Mouse (Mus musculus) MEL (cell line): ENCODE results near the gene Cpsf4. TPM values are rescaled to one million over a fixed set of nuclear protein-coding genes. Genes with fewer than 3 reads are reported as not detected.

Experiments used
- DNase-seq: peaks from one replicate; pipeline ENCODE4 v3.0.0; 2011; ENCODE audit warnings: low read depth, low spot score
- H3K27ac ChIP-seq: 2 replicates; pipeline ENCODE4 v1.5.1; 2012; ENCODE audit warnings: low read depth, mild to moderate bottlenecking, control low read depth, low read length, moderate library complexity; ENCODE audit not compliant: control insufficient read depth
- H3K27me3 ChIP-seq, 2 experiments: fragments of 150-350 bp in 1 of 2; sonication (generic) in 1 of 2; 2 replicates each; pipeline ENCODE4 v1.6.1; 2012; ENCODE audit warnings: low read length in 2 of 2, mild to moderate bottlenecking in 2 of 2, improper control_type of control experiment in 1 of 2, moderate library complexity in 1 of 2; ENCODE audit not compliant: insufficient read depth in 2 of 2, control insufficient read depth in 1 of 2
- H3K36me3 ChIP-seq, 2 experiments: 2 replicates each; pipeline ENCODE4 v1.6.1; 2012 to 2014; ENCODE audit warnings: low read length in 2 of 2, improper control_type of control experiment in 1 of 2, inconsistent platforms in 1 of 2, mild to moderate bottlenecking in 1 of 2; ENCODE audit not compliant: insufficient read depth in 2 of 2, control insufficient read depth in 1 of 2
- H3K4me1 ChIP-seq, 2 experiments: fragments of 150-350 bp in 1 of 2; sonication (generic) in 1 of 2; 2 replicates each; pipeline ENCODE4 v1.6.1; 2012; ENCODE audit warnings: low read length in 2 of 2, improper control_type of control experiment in 1 of 2, mild to moderate bottlenecking in 1 of 2; ENCODE audit not compliant: insufficient read depth in 2 of 2, control insufficient read depth in 1 of 2
- H3K4me3 ChIP-seq, 2 experiments: fragments of 150-350 bp in 1 of 2; sonication (generic) in 1 of 2; 2 replicates each; pipeline ENCODE4 v1.5.1; 2012; ENCODE audit warnings: low read depth in 2 of 2, low read length in 2 of 2, mild to moderate bottlenecking in 2 of 2, moderate library complexity in 2 of 2, control low read depth in 1 of 2, improper control_type of control experiment in 1 of 2; ENCODE audit not compliant: control insufficient read depth in 1 of 2, insufficient read depth in 1 of 2
- H3K79me2 ChIP-seq: 2 replicates; pipeline ENCODE4 v1.6.1; 2012; ENCODE audit warnings: mild to moderate bottlenecking, low read length, moderate library complexity; ENCODE audit not compliant: control insufficient read depth, poor library complexity, insufficient read depth
- H3K9ac ChIP-seq: 2 replicates; pipeline ENCODE4 v1.6.1; 2012; ENCODE audit warnings: low read depth, mild to moderate bottlenecking, control low read depth, low read length, moderate library complexity; ENCODE audit not compliant: control insufficient read depth, poor library complexity, severe bottlenecking
- H3K9me3 ChIP-seq: fragments of 150-350 bp; sonication (generic); replicated peaks from 2 replicates; pipeline ENCODE4 v1.6.1; 2012; ENCODE audit warnings: mild to moderate bottlenecking, low read length, improper control_type of control experiment, moderate library complexity; ENCODE audit not compliant: insufficient read depth
- CHD1 ChIP-seq: IDR thresholded peaks from 2 replicates; pipeline ENCODE4 v1.6.1; 2012; ENCODE audit warnings: low read depth, mild to moderate bottlenecking, inconsistent platforms, low read length, improper control_type of control experiment
- CHD2 ChIP-seq: IDR thresholded peaks from 2 replicates; pipeline ENCODE4 v1.6.1; 2011; ENCODE audit warnings: low read length, improper control_type of control experiment
- CTCF ChIP-seq, 3 experiments: IDR thresholded peaks in 2 of 3; conservative IDR thresholded peaks in 1 of 3; 2 replicates each; pipeline ENCODE4 v1.5.1; 2011 to 2012; ENCODE audit warnings: low read length in 3 of 3, low read depth in 2 of 3, mild to moderate bottlenecking in 2 of 3, improper control_type of control experiment in 1 of 3, inconsistent platforms in 1 of 3, mixed read lengths in 1 of 3, moderate library complexity in 1 of 3; ENCODE audit not compliant: control insufficient read depth in 1 of 3, insufficient read depth in 1 of 3, poor library complexity in 1 of 3, severe bottlenecking in 1 of 3
- E2F4 ChIP-seq: IDR thresholded peaks from 2 replicates; pipeline ENCODE4 v1.6.1; 2011; ENCODE audit warnings: low read depth, low read length, improper control_type of control experiment, borderline replicate concordance
- ELF1 ChIP-seq: IDR thresholded peaks from 2 replicates; pipeline ENCODE4 v1.6.1; 2014; ENCODE audit warnings: low read depth, mild to moderate bottlenecking, inconsistent platforms, low read length, improper control_type of control experiment, moderate library complexity
- EP300 ChIP-seq, 2 experiments: IDR thresholded peaks; 2 replicates each; pipeline ENCODE4 v1.6.1; 2011; ENCODE audit warnings: improper control_type of control experiment in 2 of 2, low read length in 2 of 2, low read depth in 1 of 2, mild to moderate bottlenecking in 1 of 2
- GABPA ChIP-seq: IDR thresholded peaks from 2 replicates; pipeline ENCODE4 v1.6.1; 2012; ENCODE audit warnings: low read depth, mild to moderate bottlenecking, inconsistent platforms, low read length, improper control_type of control experiment, moderate library complexity
- GATA1 ChIP-seq: IDR thresholded peaks from 2 replicates; pipeline ENCODE4 v1.6.1; 2011; ENCODE audit warnings: low read depth, low read length, improper control_type of control experiment
- HCFC1 ChIP-seq: IDR thresholded peaks from 2 replicates; pipeline ENCODE4 v1.6.1; 2012; ENCODE audit warnings: low read depth, mild to moderate bottlenecking, inconsistent platforms, low read length, improper control_type of control experiment, moderate library complexity
- JUND ChIP-seq: IDR thresholded peaks from 2 replicates; pipeline ENCODE4 v1.6.1; 2011; ENCODE audit warnings: low read depth, mild to moderate bottlenecking, improper control_type of control experiment, low read length
- KAT2A ChIP-seq: conservative IDR thresholded peaks from 2 replicates; pipeline ENCODE4 v1.6.1; 2012; ENCODE audit warnings: low read depth, low read length, improper control_type of control experiment, inconsistent platforms
- MAZ ChIP-seq: IDR thresholded peaks from 2 replicates; pipeline ENCODE4 v1.6.1; 2012; ENCODE audit warnings: low read depth, mild to moderate bottlenecking, inconsistent platforms, low read length, improper control_type of control experiment
- MEF2A ChIP-seq: IDR thresholded peaks from 2 replicates; pipeline ENCODE4 v1.6.1; 2014; ENCODE audit warnings: low read depth, mild to moderate bottlenecking, inconsistent platforms, low read length, improper control_type of control experiment; ENCODE audit not compliant: poor library complexity, insufficient replicate concordance, severe bottlenecking; ENCODE audit errors: extremely low read depth
- MXI1 ChIP-seq: IDR thresholded peaks from 2 replicates; pipeline ENCODE4 v1.6.1; 2011; ENCODE audit warnings: mild to moderate bottlenecking, low read depth, low read length, improper control_type of control experiment
- MYB ChIP-seq: IDR thresholded peaks from 2 replicates; pipeline ENCODE4 v1.6.1; 2011; ENCODE audit warnings: mild to moderate bottlenecking, low read depth, low read length, improper control_type of control experiment
- MYC ChIP-seq: IDR thresholded peaks from 2 replicates; pipeline ENCODE4 v1.6.1; 2011; ENCODE audit warnings: low read depth, mild to moderate bottlenecking, low read length, improper control_type of control experiment, moderate library complexity
- NELFE ChIP-seq: IDR thresholded peaks from 2 replicates; pipeline ENCODE4 v1.6.1; 2011; ENCODE audit warnings: low read depth, low read length, improper control_type of control experiment
- POLR2AphosphoS2 ChIP-seq: IDR thresholded peaks from 2 replicates; pipeline ENCODE4 v1.6.1; 2011; ENCODE audit warnings: low read length, improper control_type of control experiment
- RAD21 ChIP-seq: IDR thresholded peaks from 2 replicates; pipeline ENCODE4 v1.6.1; 2011; ENCODE audit warnings: mild to moderate bottlenecking, low read depth, low read length, improper control_type of control experiment
- RCOR1 ChIP-seq: IDR thresholded peaks from 2 replicates; pipeline ENCODE4 v1.6.1; 2012; ENCODE audit warnings: low read depth, mild to moderate bottlenecking, inconsistent platforms, low read length, improper control_type of control experiment
- SIN3A ChIP-seq: IDR thresholded peaks from 2 replicates; pipeline ENCODE4 v1.6.1; 2012; ENCODE audit warnings: low read length, improper control_type of control experiment, inconsistent platforms
- SMC3 ChIP-seq: IDR thresholded peaks from 2 replicates; pipeline ENCODE4 v1.6.1; 2011; ENCODE audit warnings: low read depth, low read length, improper control_type of control experiment
- TAL1 ChIP-seq: IDR thresholded peaks from 2 replicates; pipeline ENCODE4 v1.6.1; 2012; ENCODE audit warnings: mild to moderate bottlenecking, inconsistent platforms, low read length, moderate library complexity, mixed read lengths
- ZC3H11A ChIP-seq: IDR thresholded peaks from 2 replicates; pipeline ENCODE4 v1.6.1; 2012; ENCODE audit warnings: low read depth, mild to moderate bottlenecking, inconsistent platforms, low read length, improper control_type of control experiment
- ZKSCAN1 ChIP-seq: IDR thresholded peaks from 2 replicates; pipeline ENCODE4 v1.6.1; 2012; ENCODE audit warnings: low read depth, mild to moderate bottlenecking, inconsistent platforms, low read length, improper control_type of control experiment, moderate library complexity
- ZMIZ1 ChIP-seq: IDR thresholded peaks from 2 replicates; pipeline ENCODE4 v1.6.1; 2012; ENCODE audit warnings: low read depth, mild to moderate bottlenecking, inconsistent platforms, low read length, improper control_type of control experiment, moderate library complexity
- ZNF384 ChIP-seq: IDR thresholded peaks from 2 replicates; pipeline ENCODE4 v1.6.1; 2012; ENCODE audit warnings: low read depth, mild to moderate bottlenecking, inconsistent platforms, low read length, improper control_type of control experiment
- polyA plus RNA-seq, 2 experiments: library from polyadenylated mRNA; stranded (reverse) in 1 of 2; unstranded in 1 of 2; fragments of >175 nt in 1 of 2; fragments of >200 nt in 1 of 2; gene quantifications; 2 replicates each; pipeline versions ENCODE4 v1.2.1 to v1.2.4; 2012; ENCODE audit warnings: low replicate concordance in 2 of 2, low read depth in 1 of 2; ENCODE audit not compliant: insufficient read length in 2 of 2, insufficient read depth in 1 of 2, missing spikeins in 1 of 2
- total RNA-seq: library from RNA; depleted of rRNA; stranded (reverse); fragments of 300-350 nt; gene quantifications from 2 replicates; pipeline ENCODE4 v1.2.3, GENCODE M21; 2012

The Cpsf4 gene
- total and polyA plus RNA-seq, 3 experiments = 75.3 to 88.2 TPM; not detected in 1

- TF ChIP-seq GATA1 (no peak), ZMIZ1 (no peak), MYC (peak; percentile 73; the same call in 1 of the 2 replicates), MYB (no peak), CTCF (IDR thresholded peaks at IDR 0.05 in 2 of 3, conservative IDR thresholded peaks at IDR 0.05 in 1 of 3; ENCODE audit: control insufficient read depth in 1 of 3, insufficient read depth in 1 of 3, low read depth in 2 of 3, low read length in 3 of 3, poor library complexity in 1 of 3, severe bottlenecking in 1 of 3) (peak in 2 of 3 experiments; percentile 2 to 17; a peak in 1 of 6 replicates), RAD21 (no peak; the same call in 1 of the 2 replicates)
- Histone ChIP-seq H3K4me3 (no peak overlapping the region), H3K9me3 (no peaks in the 10 kb centered on the region), H3K79me2 (no peaks in the 10 kb centered on the region), H3K9ac (no peak overlapping the region), H3K27ac (no peak overlapping the region), H3K4me1 (no peaks in the 10 kb centered on the region), H3K27me3 (no peaks in the 10 kb centered on the region), H3K36me3 (peaks cover 0 to 6% of the 10 kb centered on the region in 2 experiments)
- DNase-seq = peak; percentile 44
Measured at GRCm38 (mm10) chr5:145213505-145213904, 46.5 kb downstream of the Cpsf4 start.

DNA sequence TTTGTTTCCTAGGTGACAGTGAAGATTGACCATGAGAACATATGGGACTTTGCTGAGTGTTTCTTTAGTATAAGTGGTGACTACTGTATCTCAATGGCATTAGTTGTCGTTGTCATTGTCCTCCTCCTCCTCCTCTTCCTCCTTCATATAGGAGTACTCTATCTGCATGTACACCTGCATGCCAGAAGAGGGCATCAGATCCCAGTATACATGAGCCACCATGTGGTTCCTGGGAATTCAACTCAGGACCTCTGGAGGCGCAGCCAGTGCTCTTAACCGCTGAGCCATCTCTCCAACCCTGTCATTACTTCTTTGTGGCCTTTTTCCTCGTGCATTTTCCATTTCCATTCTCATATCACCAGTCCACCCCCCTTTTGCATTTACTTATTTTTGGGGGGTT, 47.7 kb downstream of the Cpsf4 start:
- no peaks in the 10 kb centered on the region for H3K4me1 ChIP-seq
- no peak overlapping the region for H3K9ac ChIP-seq
- H3K79me2 ChIP-seq = no peaks in the 10 kb centered on the region
- no peak overlapping the region for H3K4me3 ChIP-seq
- H3K9me3 ChIP-seq = no peaks in the 10 kb centered on the region
- H3K27ac ChIP-seq = no peak overlapping the region
- no peak for TF ChIP-seq ELF1
- no peak for TF ChIP-seq JUND
- peak; percentile 55 for TF ChIP-seq SMC3
- TF ChIP-seq HCFC1 = no peak
- peak; percentile 49 for TF ChIP-seq RAD21
- no peak for TF ChIP-seq GABPA
- no peak for TF ChIP-seq SIN3A
- TF ChIP-seq CTCF (IDR thresholded peaks at IDR 0.05 in 2 of 3, conservative IDR thresholded peaks at IDR 0.05 in 1 of 3; ENCODE audit: control insufficient read depth in 1 of 3, insufficient read depth in 1 of 3, low read depth in 2 of 3, low read length in 3 of 3, poor library complexity in 1 of 3, severe bottlenecking in 1 of 3) = peak; percentile 43 to 59 (median 57)
- TF ChIP-seq ZNF384 = no peak
- no peak for TF ChIP-seq MAZ
- no peak for TF ChIP-seq TAL1
- no peak for TF ChIP-seq POLR2AphosphoS2
- peak; percentile 69; the same call in 1 of the 2 replicates for TF ChIP-seq MYC
- no peak for TF ChIP-seq KAT2A
- no peak for TF ChIP-seq ZKSCAN1
- TF ChIP-seq NELFE = no peak
- no peak for TF ChIP-seq ZMIZ1
- TF ChIP-seq MEF2A = no peak
- 0 out of 2 replicates have a peak, but pooled peaks have one; percentile 27 for TF ChIP-seq MXI1
- TF ChIP-seq MYB = no peak
- no peak for TF ChIP-seq RCOR1
- no peak for TF ChIP-seq E2F4
- no peak for TF ChIP-seq EP300 (IDR thresholded peaks at IDR 0.05; ENCODE audit: low read depth in 1 of 2, low read length in 2 of 2)
- TF ChIP-seq GATA1 = no peak
- no peak for TF ChIP-seq CHD1
- TF ChIP-seq ZC3H11A = peak; percentile 44; the same call in 1 of the 2 replicates
- no peak for TF ChIP-seq CHD2
- no peaks in the 10 kb centered on the region for H3K27me3 ChIP-seq
- H3K36me3 ChIP-seq = no peaks in the 10 kb centered on the region; a peak in 2 of 4 replicates
- peak; percentile 53 for DNase-seq
